Comparison of ENCODE assay signal across 8 mouse cellular contexts in genomic region chr1:58504577-58505254, GRCm38 (mm10). TPM values are rescaled to one million over a fixed set of nuclear protein-coding genes. Genes with fewer than 3 reads are reported as not detected.
DNase-seq lines count a peak whose midpoint lies in the region; ATAC-seq lines count a peak whose summit lies in the region.

Orc2 (minus strand) TSS chr1:58505109.

- no peaks in the 10 kb centered on the region for H3K27me3 ChIP-seq in heart, embryonic 14.5 days (ENCODE audit: control insufficient read depth, insufficient read depth, low read length)
- H3K27me3 ChIP-seq in liver, embryonic 13.5 days = no peaks in the 10 kb centered on the region
- H3K27me3 ChIP-seq in stomach, embryonic 16.5 days (ENCODE audit: control insufficient read depth, insufficient read depth, low read length) = no peaks in the 10 kb centered on the region

- under 1% methylated on average over 56 of the region's 64 CpGs for WGBS in heart, embryonic 14.5 days
- WGBS in liver, embryonic 13.5 days (ENCODE audit: insufficient replicate concordance) = under 1% methylated on average over 63 of the region's 64 CpGs
- under 1% methylated on average over 64 of the region's 64 CpGs for WGBS in stomach, embryonic 16.5 days

- H3K36me3 ChIP-seq in heart, embryonic 14.5 days (ENCODE audit: control insufficient read depth, insufficient read depth, low read length) = peaks cover 12% of the 10 kb centered on the region
- H3K36me3 ChIP-seq in liver, embryonic 13.5 days = peaks cover 34% of the 10 kb centered on the region
- H3K36me3 ChIP-seq in stomach, embryonic 16.5 days (ENCODE audit: control insufficient read depth, insufficient read depth, low read length) = peaks cover 6% of the 10 kb centered on the region; the same call in 1 of the 2 replicates

- peak; percentile 99 for ATAC-seq in CD4-positive, CD25-positive, alpha-beta regulatory T cell, adult 4 months
- ATAC-seq in heart, embryonic 14.5 days (ENCODE audit: insufficient number of reproducible peaks, insufficient read depth, low FRiP score, low read depth) = peak; percentile 99
- peak; percentile 96 for ATAC-seq in liver, embryonic 13.5 days (ENCODE audit: low read depth)
- peak; percentile 100 for ATAC-seq in stomach, embryonic 16.5 days (ENCODE audit: insufficient read depth, low FRiP score)

- H3K9me3 ChIP-seq in heart, embryonic 14.5 days (ENCODE audit: control insufficient read depth, low read length) = peaks cover 36% of the 10 kb centered on the region
- peaks cover 19% of the 10 kb centered on the region for H3K9me3 ChIP-seq in liver, embryonic 13.5 days (replicated peaks)
- H3K9me3 ChIP-seq in stomach, embryonic 16.5 days (replicated peaks; ENCODE audit: control insufficient read depth, low read length) = peaks cover 24% of the 10 kb centered on the region

- peak; percentile 85 for DNase-seq in c-Kit-negative CD71-positive TER-119-positive erythroid progenitor cells, embryonic 14.5 days (ENCODE audit: low read depth, low spot score)
- DNase-seq in fibroblast of lung, adult 2 months (ENCODE audit: low read depth) = peak; percentile 85
- DNase-seq in kidney, postnatal 14 days = peak; percentile 94
- DNase-seq in liver, embryonic 13.5 days = peak; percentile 91
- peak; percentile 90 for DNase-seq in neural tube, embryonic 10.5 days (ENCODE audit: extremely low spot score, low spot score)

- peak within 1 kb of the TSS; percentile 83 to 90 for H3K4me3 ChIP-seq in heart, embryonic 14.5 days (ENCODE audit: control insufficient read depth in 1 of 2, insufficient read depth in 1 of 2, low read depth in 1 of 2, low read length in 2 of 2)
- H3K4me3 ChIP-seq in liver, embryonic 13.5 days (replicated peaks) = peak within 1 kb of the TSS; percentile 89
- H3K4me3 ChIP-seq in stomach, embryonic 16.5 days (replicated peaks; ENCODE audit: low read length) = peak within 1 kb of the TSS; percentile 78

- peak within 1 kb of the TSS; percentile 70 to 78 for H3K27ac ChIP-seq in heart, embryonic 14.5 days (replicated peaks in 1 of 2; ENCODE audit: control insufficient read depth in 1 of 2, insufficient read depth in 1 of 2, low read depth in 2 of 2, low read length in 2 of 2)
- H3K27ac ChIP-seq in liver, embryonic 13.5 days = peak within 1 kb of the TSS; percentile 88
- peak within 1 kb of the TSS; percentile 64 for H3K27ac ChIP-seq in stomach, embryonic 16.5 days (ENCODE audit: low read length)

- H3K4me1 ChIP-seq in heart, embryonic 14.5 days (ENCODE audit: control insufficient read depth in 2 of 2, insufficient read depth in 2 of 2, low read length in 2 of 2) = peaks cover 3 to 14% of the 10 kb centered on the region in 2 experiments
- peaks cover 29% of the 10 kb centered on the region for H3K4me1 ChIP-seq in liver, embryonic 13.5 days (replicated peaks)
- peaks cover 13% of the 10 kb centered on the region for H3K4me1 ChIP-seq in stomach, embryonic 16.5 days (ENCODE audit: control insufficient read depth, insufficient read depth, low read length)

- peak within 1 kb of the TSS; percentile 88 for H3K9ac ChIP-seq in heart, embryonic 14.5 days (ENCODE audit: low read length)
- peak within 1 kb of the TSS; percentile 95 for H3K9ac ChIP-seq in liver, embryonic 13.5 days
- peak within 1 kb of the TSS; percentile 85 for H3K9ac ChIP-seq in stomach, embryonic 16.5 days (ENCODE audit: low read length)

- peak within 1 kb of the TSS; percentile 93 for H3K4me2 ChIP-seq in heart, embryonic 14.5 days (ENCODE audit: low read length)
- peak within 1 kb of the TSS; percentile 80 for H3K4me2 ChIP-seq in liver, embryonic 13.5 days
- peak within 1 kb of the TSS; percentile 83 for H3K4me2 ChIP-seq in stomach, embryonic 16.5 days (ENCODE audit: low read depth, low read length)

RNA-seq across cellular contexts. Expression of gene Orc2, which starts in this region (rescaled TPM):
- polyA plus RNA-seq in CD4-positive, CD25-positive, alpha-beta regulatory T cell, adult 4 months (2017; shearing (Covaris generic)) = 10 to 100 TPM; 18.3 to 19.3 TPM
- 18.8 and 20.9 TPM in 2 replicates for polyA plus RNA-seq in heart, embryonic 14.5 days (2014; fragmentation: Nextera tagmentation; extraction: Ambion mirVana)
- 47.2 and 58.4 TPM in 2 replicates for polyA plus RNA-seq in liver, embryonic 13.5 days (2015; fragmentation: Nextera tagmentation; extraction: Ambion mirVana)
- 21.5 and 23.2 TPM in 2 replicates for polyA plus RNA-seq in stomach, embryonic 16.5 days (2015; fragmentation: Nextera tagmentation; extraction: Ambion mirVana)

Comparison
In these comparisons a context has a peak if more than half of its experiments do, and no peak if none do; other contexts are left out.
1. Peak in every context shown above with its lines: DNase-seq, ATAC-seq, H3K4me3 ChIP-seq and H3K27ac ChIP-seq.